Mouse (Mus musculus) midbrain, embryonic 15.5 days (tissue): Measurements from ENCODE around the gene Tmem120a. TPM values are rescaled to one million over a fixed set of nuclear protein-coding genes. Genes with fewer than 3 reads are reported as not detected.

Experiments
- ATAC-seq: fragments of 200-750 bp; cut with Nextera tagmentation; replicated peaks from 2 replicates; pipeline ENCODE4 v1.8.0; 2017; ENCODE audit warnings: moderate TSS enrichment
- H3K27ac ChIP-seq: fragments of 300-500 bp; sonication (generic); 2 replicates; pipeline ENCODE4 v1.5.1; 2015; ENCODE audit warnings: mild to moderate bottlenecking, inconsistent platforms
- H3K27me3 ChIP-seq: fragments of 300-500 bp; sonication (generic); replicated peaks from 2 replicates; pipeline ENCODE4 v1.6.1; 2015; ENCODE audit warnings: inconsistent platforms
- H3K36me3 ChIP-seq: fragments of 300-500 bp; sonication (generic); replicated peaks from 2 replicates; pipeline ENCODE4 v1.6.1; 2015; ENCODE audit warnings: inconsistent platforms
- H3K4me1 ChIP-seq: fragments of 300-500 bp; sonication (generic); 2 replicates; pipeline ENCODE4 v1.6.1; 2015; ENCODE audit warnings: inconsistent platforms
- H3K4me2 ChIP-seq: fragments of 300-500 bp; sonication (generic); 2 replicates; pipeline ENCODE4 v1.6.1; 2015; ENCODE audit warnings: inconsistent platforms, mild to moderate bottlenecking, moderate library complexity
- H3K4me3 ChIP-seq: fragments of 300-500 bp; sonication (generic); 2 replicates; pipeline ENCODE4 v1.5.1; 2015; ENCODE audit warnings: mild to moderate bottlenecking, inconsistent platforms
- H3K9ac ChIP-seq: fragments of 300-500 bp; sonication (generic); 2 replicates; pipeline ENCODE4 v1.6.1; 2015; ENCODE audit warnings: mild to moderate bottlenecking, inconsistent platforms
- H3K9me3 ChIP-seq: fragments of 300-500 bp; sonication (generic); 2 replicates; pipeline ENCODE4 v1.6.1; 2016; ENCODE audit warnings: inconsistent platforms
- WGBS: fragments of 180-500 bp; shearing (Covaris S2); methylation state at CpG from one replicate; pipeline ENCODE4 v1.1.7; 2015; ENCODE audit warnings: mixed read lengths; 5-methylcytosine and 5-hydroxymethylcytosine counted together
- polyA plus RNA-seq: library from polyadenylated mRNA; unstranded; fragments of >200 nt; fragmentation: Nextera tagmentation; extraction: Ambion mirVana; gene quantifications from 2 replicates; pipeline ENCODE4 v1.2.1, GENCODE M21; 2015

Tmem120a gene
- polyA plus RNA-seq, 1 experiment from 2014 or later, result 85.5 TPM

DNA sequence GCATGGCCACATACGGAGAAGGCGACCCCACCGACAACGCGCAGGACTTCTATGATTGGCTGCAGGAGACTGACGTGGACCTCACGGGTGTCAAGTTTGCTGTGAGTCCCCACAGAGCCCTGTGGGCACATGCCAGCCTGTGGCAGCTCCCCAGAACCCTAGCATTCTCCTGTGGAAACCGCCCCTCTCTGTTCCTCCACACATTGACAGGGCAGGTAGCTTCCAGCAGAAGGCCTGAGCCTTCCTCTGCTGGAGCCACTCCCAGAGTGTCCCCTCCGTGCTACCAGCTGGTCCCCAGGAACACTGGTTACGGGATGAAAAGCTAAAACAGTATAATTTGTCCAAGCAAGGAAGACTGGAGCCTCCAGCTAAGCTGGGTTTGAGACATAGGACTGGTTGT lies 14.0 kb downstream of the Tmem120a start:
- H3K27me3 ChIP-seq, result no peaks in the 10 kb centered on the region
- H3K27ac ChIP-seq, result no peak overlapping the region
- WGBS, result 98% methylated on average over 10 of the region's 10 CpGs
- no peaks in the 10 kb centered on the region for H3K9me3 ChIP-seq
- H3K4me1 ChIP-seq, result peaks cover 26% of the 10 kb centered on the region
- no peak overlapping the region for H3K4me3 ChIP-seq
- H3K9ac ChIP-seq, result no peak overlapping the region
- H3K36me3 ChIP-seq, result peaks cover 65% of the 10 kb centered on the region
- no peak overlapping the region for H3K4me2 ChIP-seq
- ATAC-seq, result no peak

DNA sequence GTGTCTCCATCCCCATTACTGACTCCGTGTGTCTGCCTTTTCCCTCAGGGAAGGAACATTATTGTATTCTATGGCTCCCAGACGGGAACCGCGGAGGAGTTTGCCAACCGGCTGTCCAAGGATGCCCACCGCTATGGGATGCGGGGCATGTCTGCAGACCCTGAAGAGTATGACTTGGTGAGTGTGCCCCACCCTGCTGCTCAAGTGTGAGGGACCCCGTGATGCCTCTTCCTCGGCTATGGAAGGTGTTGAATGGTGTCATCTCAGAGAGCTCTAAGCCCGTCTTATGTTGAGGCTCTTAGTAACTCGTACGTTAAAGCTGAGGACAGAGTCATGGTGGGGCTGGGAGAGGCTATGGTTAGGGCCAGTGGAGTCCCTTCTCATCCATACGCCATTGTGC lies 14.9 kb downstream of the Tmem120a start:
- Histone ChIP-seq H3K4me3 (no peak overlapping the region), H3K9me3 (no peaks in the 10 kb centered on the region), H3K27me3 (no peaks in the 10 kb centered on the region), H3K27ac (no peak overlapping the region), H3K9ac (no peak overlapping the region), H3K36me3 (peaks cover 55% of the 10 kb centered on the region), H3K4me2 (no peak overlapping the region), H3K4me1 (peaks cover 35% of the 10 kb centered on the region)
- 90% methylated on average over 13 of the region's 13 CpGs for WGBS
- no peak for ATAC-seq

DNA sequence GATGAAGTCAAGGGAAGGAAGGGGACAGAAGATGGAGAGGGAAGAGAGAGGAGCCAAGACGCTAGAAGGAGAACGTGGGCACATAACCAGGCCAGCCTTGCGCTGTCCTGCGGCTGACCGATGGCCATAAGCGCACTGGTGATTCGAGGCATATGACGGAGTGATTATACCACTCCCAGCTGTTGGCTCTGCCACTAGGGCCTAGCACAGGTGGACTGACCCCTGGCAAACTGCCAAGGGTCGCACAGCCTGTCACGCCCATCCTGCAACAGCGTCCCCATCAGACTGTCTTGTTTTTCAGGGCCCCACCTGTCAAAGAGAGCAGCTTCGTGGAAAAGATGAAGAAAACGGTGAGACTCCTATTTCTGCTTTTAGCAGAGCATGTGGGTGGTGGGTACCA lies 15.9 kb downstream of the Tmem120a start:
- no peak for ATAC-seq
- peaks cover 45% of the 10 kb centered on the region for H3K36me3 ChIP-seq

DNA sequence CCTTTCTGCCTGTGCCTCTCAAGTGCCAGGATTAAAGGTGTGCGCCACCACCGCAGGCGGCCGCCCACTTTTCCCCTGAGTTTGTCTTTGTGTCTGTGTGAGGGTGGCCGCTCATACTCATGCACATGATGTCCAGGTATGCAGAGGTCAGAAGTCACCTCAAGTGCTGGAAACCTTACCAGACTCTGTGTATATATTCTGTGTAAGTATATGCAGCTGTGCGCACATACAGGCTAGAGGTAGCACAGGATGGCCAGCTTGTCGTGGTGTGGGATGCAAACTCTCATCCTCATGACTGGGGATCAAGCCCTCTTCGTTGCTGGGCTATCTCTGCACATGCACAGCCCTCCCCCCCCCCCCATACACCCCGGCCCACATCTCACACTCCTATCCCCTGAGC lies 16.4 kb downstream of the Tmem120a start:
- Histone ChIP-seq H3K4me2 (no peak overlapping the region), H3K36me3 (peaks cover 41% of the 10 kb centered on the region), H3K27me3 (no peaks in the 10 kb centered on the region), H3K9ac (no peak overlapping the region), H3K9me3 (no peaks in the 10 kb centered on the region), H3K27ac (no peak overlapping the region), H3K4me1 (peaks cover 37% of the 10 kb centered on the region), H3K4me3 (no peak overlapping the region)
- no peak for ATAC-seq
- WGBS, result 90% methylated on average over 9 of the region's 9 CpGs

More for the DNA sequence above, 15.9 kb downstream of the Tmem120a start:
- no peaks in the 10 kb centered on the region for H3K9me3 ChIP-seq
- no peaks in the 10 kb centered on the region for H3K27me3 ChIP-seq
- H3K4me1 ChIP-seq, result peaks cover 37% of the 10 kb centered on the region
- no peak overlapping the region for H3K4me2 ChIP-seq
- H3K4me3 ChIP-seq, result no peak overlapping the region
- WGBS, result 95% methylated on average over 13 of the region's 13 CpGs
- H3K27ac ChIP-seq, result no peak overlapping the region
- H3K9ac ChIP-seq, result no peak overlapping the region

DNA sequence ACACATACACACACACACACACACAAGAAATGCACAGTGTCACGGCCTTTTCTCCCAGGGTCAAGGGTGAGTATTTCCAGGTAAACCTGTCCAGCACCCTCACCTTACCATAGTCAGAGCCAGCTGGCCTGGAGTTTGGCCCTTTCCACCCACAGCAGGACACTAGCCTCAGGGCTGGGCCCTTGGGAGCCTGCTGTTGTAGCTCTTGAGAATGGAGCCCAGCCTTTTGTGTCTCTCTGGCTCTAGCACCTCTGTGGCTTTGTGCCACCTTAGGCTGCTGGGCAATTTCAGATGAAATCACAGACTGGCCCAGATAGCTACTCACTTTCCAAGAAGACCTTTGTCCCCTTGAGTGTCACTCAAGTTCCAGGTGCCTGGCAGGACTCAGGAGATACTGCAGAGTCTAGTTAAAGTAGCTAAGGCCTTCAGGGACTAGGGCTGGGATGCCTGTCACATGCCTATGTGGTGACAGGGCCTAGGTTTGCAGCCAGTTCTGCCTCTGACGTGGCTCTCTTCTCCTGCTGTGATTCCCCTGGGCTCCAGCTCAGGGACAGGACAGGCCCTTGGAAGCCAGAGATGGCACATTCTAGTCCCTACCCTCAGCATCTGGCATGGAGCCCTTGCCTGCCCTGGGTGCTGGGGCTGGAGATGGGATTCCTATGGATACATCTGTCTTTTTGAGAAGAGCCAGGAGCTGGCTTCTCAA lies 17.5 kb downstream of the Tmem120a start:
- H3K36me3 ChIP-seq, result peaks cover 31% of the 10 kb centered on the region
- H3K4me3 ChIP-seq, result no peak overlapping the region
- H3K27ac ChIP-seq, result peak overlapping the region; percentile 84
- peaks cover 37% of the 10 kb centered on the region for H3K4me1 ChIP-seq
- 55% methylated on average over 2 of the region's 2 CpGs for WGBS
- H3K9me3 ChIP-seq, result no peaks in the 10 kb centered on the region
- no peaks in the 10 kb centered on the region for H3K27me3 ChIP-seq
- no peak overlapping the region for H3K9ac ChIP-seq
- ATAC-seq, result no peak
- H3K4me2 ChIP-seq, result peak overlapping the region; percentile 47; the same call in 1 of the 2 replicates

DNA sequence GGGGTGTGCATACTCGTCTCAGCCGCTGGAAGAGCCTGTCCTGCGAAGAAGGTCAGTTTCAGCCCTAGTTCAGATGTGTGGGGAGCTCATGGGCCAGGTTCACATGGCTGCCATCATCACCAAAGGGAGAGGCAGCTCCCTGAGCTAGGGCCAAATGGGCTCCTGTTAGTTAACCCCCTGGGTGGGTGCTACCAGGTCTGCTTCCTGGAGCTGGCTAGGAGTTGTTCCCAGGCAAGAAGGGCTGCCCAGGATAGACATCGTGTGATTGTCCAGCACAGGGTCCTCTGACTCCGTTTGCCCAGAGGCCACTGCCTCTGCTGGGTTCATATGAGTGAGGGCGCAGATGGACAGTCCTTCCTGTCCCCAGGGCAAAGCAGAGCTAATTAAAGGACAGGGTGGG lies 18.3 kb downstream of the Tmem120a start:
- Histone ChIP-seq H3K9ac (peak overlapping the region; percentile 3; the same call in 1 of the 2 replicates), H3K27ac (peak overlapping the region; percentile 84), H3K27me3 (no peaks in the 10 kb centered on the region), H3K4me2 (peak overlapping the region; percentile 47), H3K4me1 (peaks cover 37% of the 10 kb centered on the region), H3K9me3 (no peaks in the 10 kb centered on the region), H3K36me3 (peaks cover 24% of the 10 kb centered on the region), H3K4me3 (peak overlapping the region; percentile 20)
- 24% methylated on average over 6 of the region's 6 CpGs for WGBS
- no peak for ATAC-seq

DNA sequence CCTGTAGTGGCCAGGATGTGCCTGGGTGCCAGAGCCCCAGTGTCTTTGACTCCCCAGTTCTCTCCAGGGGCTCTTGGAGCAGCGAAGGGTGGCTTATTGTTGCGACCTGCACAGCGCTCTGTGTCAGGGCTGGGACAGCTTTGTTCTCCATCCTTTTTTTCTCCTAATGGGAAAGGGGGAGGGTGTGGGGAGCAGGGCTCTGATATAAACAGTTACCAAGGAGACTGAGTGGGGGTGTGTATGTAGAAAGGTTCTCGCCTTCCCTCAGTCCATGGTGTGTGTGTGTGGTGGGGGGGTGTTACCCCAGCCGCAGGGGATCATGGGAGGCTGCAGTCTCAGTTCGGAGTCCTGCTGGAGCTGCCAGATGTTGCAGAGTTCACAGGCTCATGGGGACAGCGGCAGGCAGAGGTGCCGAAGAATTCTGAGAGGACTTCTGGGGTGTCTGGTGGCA lies 18.8 kb downstream of the Tmem120a start:
- H3K36me3 ChIP-seq, result peaks cover 18% of the 10 kb centered on the region
- ATAC-seq, result peak; percentile 88
- no peaks in the 10 kb centered on the region for H3K9me3 ChIP-seq
- peaks cover 37% of the 10 kb centered on the region for H3K4me1 ChIP-seq
- WGBS, result under 1% methylated on average over 8 of the region's 8 CpGs
- H3K27ac ChIP-seq, result peak overlapping the region; percentile 84
- no peaks in the 10 kb centered on the region for H3K27me3 ChIP-seq
- peak overlapping the region; percentile 47 for H3K4me2 ChIP-seq
- peak overlapping the region; percentile 15; the same call in 1 of the 2 replicates for H3K9ac ChIP-seq
- H3K4me3 ChIP-seq, result peak overlapping the region; percentile 20

DNA sequence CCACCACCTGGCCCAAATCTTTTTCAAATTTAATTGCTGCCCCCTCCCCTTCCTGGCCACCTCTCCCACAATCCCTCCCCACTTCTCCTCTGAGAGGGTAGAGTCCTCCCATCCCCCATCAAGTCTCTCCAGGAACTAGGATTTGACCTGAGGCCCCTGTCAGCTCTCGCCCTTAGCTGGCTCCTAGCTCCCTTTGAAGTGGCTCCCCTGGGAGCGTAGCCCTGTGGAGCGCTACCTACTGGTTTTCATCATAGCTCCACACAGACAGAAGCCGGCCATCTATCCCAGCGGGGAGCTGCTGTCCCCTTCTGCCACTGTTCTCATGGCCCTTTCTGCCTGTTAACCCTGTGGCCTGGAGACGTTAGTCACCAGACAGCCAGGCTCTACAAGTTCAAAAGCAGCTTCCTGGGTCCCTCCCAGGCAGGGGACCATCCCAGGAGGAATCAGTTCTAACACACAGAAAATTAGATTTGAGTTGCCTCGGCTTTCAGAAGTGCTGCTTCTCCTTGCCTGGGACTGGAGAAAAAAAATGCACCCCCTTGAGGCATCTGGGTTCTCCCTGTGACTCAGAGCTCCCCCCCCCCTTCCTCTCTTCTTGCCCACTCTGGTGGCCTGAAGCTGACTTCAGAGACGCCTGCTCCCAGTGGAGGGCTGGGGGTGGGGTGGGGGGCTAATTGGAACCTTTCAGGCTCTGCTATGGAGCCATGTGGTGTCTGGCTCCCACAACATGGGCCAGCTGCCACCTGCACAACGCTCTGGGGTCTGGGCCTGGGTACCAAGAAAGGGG lies 19.5 kb downstream of the Tmem120a start:
- Histone ChIP-seq H3K27me3 (no peaks in the 10 kb centered on the region), H3K27ac (peak overlapping the region; percentile 84), H3K4me3 (no peak overlapping the region), H3K9me3 (no peaks in the 10 kb centered on the region), H3K4me2 (peak overlapping the region; percentile 47), H3K36me3 (peaks cover 12% of the 10 kb centered on the region; the same call in 1 of the 2 replicates), H3K9ac (peak overlapping the region; percentile 15; the same call in 1 of the 2 replicates), H3K4me1 (peaks cover 37% of the 10 kb centered on the region)
- ATAC-seq, result peak; percentile 71
- WGBS, result 10% methylated on average over 9 of the region's 9 CpGs

DNA sequence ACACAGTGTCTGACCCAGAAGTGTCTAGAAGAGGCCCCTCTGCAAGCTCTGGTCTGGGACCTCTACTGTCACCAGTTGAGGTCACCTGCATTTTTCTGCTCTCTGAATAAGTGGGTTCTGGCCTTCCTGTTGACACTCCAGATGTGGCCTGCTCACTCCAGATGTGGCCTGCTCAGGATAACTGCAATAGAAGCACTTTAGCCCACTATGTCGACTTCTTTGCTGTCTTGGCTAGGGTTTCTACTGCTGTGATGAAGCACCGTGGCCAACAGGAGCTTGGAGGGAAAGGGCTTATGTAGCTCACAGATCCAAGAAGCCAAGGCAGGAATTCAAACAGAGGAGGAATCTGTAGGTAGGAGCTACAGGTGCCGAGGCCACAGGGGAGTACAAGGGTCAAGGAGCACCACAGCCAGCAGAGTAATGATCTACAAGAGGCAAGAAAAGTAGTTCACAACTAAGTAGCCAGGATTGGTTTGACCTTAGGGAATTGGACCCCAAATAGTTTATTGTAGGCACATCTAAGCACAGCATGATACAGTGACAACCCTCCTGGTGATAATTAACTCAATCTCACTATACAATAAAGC lies 21.0 kb downstream of the Tmem120a start:
- H3K4me1 ChIP-seq, result peaks cover 37% of the 10 kb centered on the region
- no peak for ATAC-seq
- H3K9ac ChIP-seq, result no peak overlapping the region
- H3K27me3 ChIP-seq, result no peaks in the 10 kb centered on the region
- H3K9me3 ChIP-seq, result no peaks in the 10 kb centered on the region
- no peak overlapping the region for H3K27ac ChIP-seq
- no peak overlapping the region for H3K4me3 ChIP-seq
- H3K4me2 ChIP-seq, result no peak overlapping the region
- WGBS, result 78% methylated on average over 3 of the region's 3 CpGs
- H3K36me3 ChIP-seq, result 0 out of 2 replicates have a peak, but pooled peaks cover 2% of the 10 kb centered on the region

DNA sequence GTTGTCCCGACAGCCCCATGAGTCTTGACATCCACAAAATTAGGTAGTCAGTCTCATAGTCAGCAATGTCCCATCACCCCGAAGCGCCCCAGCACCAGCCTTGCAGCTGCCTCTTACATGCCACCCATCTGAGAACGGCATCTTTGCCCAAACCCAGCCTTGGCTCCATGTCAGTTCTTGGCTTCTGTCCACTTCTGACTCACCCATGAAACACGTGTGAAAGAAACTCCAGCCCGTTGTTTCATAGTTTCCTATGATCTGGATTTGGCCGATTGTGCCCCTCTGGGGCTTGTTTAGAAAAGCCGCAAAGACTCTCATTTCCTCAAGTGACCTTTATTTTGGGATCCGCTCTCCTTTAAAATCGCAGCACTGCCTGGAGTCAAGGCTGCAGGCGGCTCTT lies 22.1 kb downstream of the Tmem120a start:
- no peaks in the 10 kb centered on the region for H3K27me3 ChIP-seq
- 77% methylated on average over 11 of the region's 11 CpGs for WGBS
- H3K4me2 ChIP-seq, result no peak overlapping the region
- no peak for ATAC-seq
- no peak overlapping the region for H3K27ac ChIP-seq
- H3K4me1 ChIP-seq, result peaks cover 30% of the 10 kb centered on the region
- no peak overlapping the region for H3K4me3 ChIP-seq
- H3K9ac ChIP-seq, result no peak overlapping the region
- H3K9me3 ChIP-seq, result no peaks in the 10 kb centered on the region
- H3K36me3 ChIP-seq, result peaks cover 2% of the 10 kb centered on the region; the same call in 1 of the 2 replicates

DNA sequence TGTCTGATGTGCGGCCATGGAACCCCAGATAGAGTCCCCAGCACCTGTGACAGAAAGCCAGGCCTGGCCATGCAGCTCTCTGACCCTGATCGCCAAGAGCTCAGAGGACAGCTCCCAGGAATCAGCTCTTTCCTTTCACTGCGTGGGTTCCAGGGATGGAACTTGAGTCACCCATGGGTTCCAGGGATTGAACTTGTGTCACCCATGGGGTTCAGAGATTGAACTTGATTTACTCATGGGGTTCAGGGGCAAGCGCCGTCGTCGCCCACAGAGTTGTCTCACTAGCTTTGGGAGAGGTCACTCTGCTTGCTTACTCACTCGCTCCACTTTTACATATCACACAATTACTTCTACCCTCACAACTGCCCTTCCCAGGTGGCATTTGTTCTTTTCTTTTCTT lies 23.2 kb downstream of the Tmem120a start:
- Histone ChIP-seq H3K27ac (no peak overlapping the region), H3K9ac (no peak overlapping the region), H3K36me3 (peaks cover 5% of the 10 kb centered on the region; the same call in 1 of the 2 replicates), H3K4me2 (no peak overlapping the region), H3K4me3 (no peak overlapping the region), H3K27me3 (no peaks in the 10 kb centered on the region), H3K9me3 (no peaks in the 10 kb centered on the region), H3K4me1 (peaks cover 19% of the 10 kb centered on the region)
- 96% methylated on average over 8 of the region's 8 CpGs for WGBS
- no peak for ATAC-seq

DNA sequence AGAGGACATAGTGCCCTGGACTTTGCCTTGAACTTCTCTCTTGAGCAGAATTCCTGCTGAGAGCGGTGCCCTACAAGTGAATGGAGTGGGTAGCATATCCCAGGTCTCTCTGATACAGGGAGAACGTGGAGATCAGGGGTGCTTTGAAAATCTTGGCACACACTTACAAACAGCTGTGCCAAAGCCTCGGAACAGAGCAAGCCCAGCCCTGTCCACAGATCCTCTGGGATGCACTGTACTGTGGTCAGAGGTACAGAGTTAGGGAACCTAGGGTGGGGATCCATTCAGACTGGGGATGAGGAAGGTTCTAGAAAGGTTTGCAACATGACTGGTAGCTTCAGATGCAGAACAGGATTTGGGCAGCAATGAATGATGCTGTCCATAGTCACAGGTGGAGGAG lies 24.1 kb downstream of the Tmem120a start:
- H3K9ac ChIP-seq, result no peak overlapping the region
- H3K27ac ChIP-seq, result no peak overlapping the region
- WGBS, result 78% methylated on average over 3 of the region's 3 CpGs
- no peak overlapping the region for H3K4me2 ChIP-seq
- no peaks in the 10 kb centered on the region for H3K9me3 ChIP-seq
- no peak for ATAC-seq
- H3K36me3 ChIP-seq, result peaks cover 5% of the 10 kb centered on the region; the same call in 1 of the 2 replicates
- H3K4me1 ChIP-seq, result peaks cover 10% of the 10 kb centered on the region
- H3K4me3 ChIP-seq, result no peak overlapping the region
- H3K27me3 ChIP-seq, result no peaks in the 10 kb centered on the region
